Mouse (Mus musculus): ENCODE measurements around the gene Fdxr. TPM values are rescaled to one million over a fixed set of nuclear protein-coding genes. Genes with fewer than 3 reads are reported as not detected.

Gene Fdxr
- total RNA-seq (2014; rRNA removed; ENCODE audit: low replicate concordance) (13.8 and 18.2 TPM in 2 replicates), polyA plus RNA-seq (2015; fragmentation: Nextera tagmentation; extraction: Ambion mirVana) (9.6 and 10.1 TPM in 2 replicates)

GRCm38 (mm10) chr11:115276780-115277603, at the start of gene Fdxr:
Fdxr (minus strand) TSS chr11:115277050.
- WGBS, result under 1% methylated on average over 42 of the region's 42 CpGs
- no peaks in the 10 kb centered on the region for H3K27me3 ChIP-seq (ENCODE audit: control insufficient read depth, insufficient read depth, low read length)
- peak within 1 kb of the TSS; percentile 89 for H3K27ac ChIP-seq (ENCODE audit: low read depth)
- peak within 1 kb of the TSS; percentile 84 for H3K4me2 ChIP-seq (ENCODE audit: low read depth, low read length)
- H3K36me3 ChIP-seq (replicated peaks; ENCODE audit: control insufficient read depth, insufficient read depth, low read length), result no peaks in the 10 kb centered on the region
- H3K4me3 ChIP-seq (ENCODE audit: low read depth, low read length), result peak within 1 kb of the TSS; percentile 65
- no peaks in the 10 kb centered on the region for H3K9me3 ChIP-seq (replicated peaks; ENCODE audit: control insufficient read depth, low read length)
- ATAC-seq (ENCODE audit: insufficient read depth, low read depth) (peak; percentile 95), DNase-seq (ENCODE audit: low spot score) (peak; percentile 100)
- H3K9ac ChIP-seq (replicated peaks; ENCODE audit: low read depth, low read length), result peak within 1 kb of the TSS; percentile 57
- TF ChIP-seq CTCF (IDR thresholded peaks at IDR 0.05; ENCODE audit: low read depth), result no peak
- 0 out of 2 replicates have a peak, but pooled peaks have one; percentile 74 for TF ChIP-seq EP300 (IDR thresholded peaks at IDR 0.05; ENCODE audit: low read depth)
- peaks cover 13% of the 10 kb centered on the region for H3K4me1 ChIP-seq (ENCODE audit: control insufficient read depth, insufficient read depth)

DNA sequence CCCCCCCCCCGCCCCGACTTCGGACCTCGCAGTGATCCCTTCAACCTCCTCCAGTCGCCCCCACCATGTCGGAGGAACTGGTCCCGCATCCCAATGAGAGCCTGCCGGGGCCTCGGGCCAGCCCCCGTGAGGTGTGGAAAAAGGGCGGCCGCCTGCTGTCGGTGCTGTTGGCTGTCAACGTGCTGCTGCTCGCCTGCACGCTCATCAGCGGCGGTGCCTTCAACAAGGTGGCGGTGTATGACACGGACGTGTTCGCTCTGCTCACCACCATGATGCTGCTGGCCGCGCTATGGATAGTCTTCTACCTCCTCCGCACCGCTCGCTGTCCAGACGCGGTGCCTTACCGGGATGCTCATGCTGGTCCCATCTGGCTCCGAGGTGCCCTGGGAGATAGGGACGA, 46.5 kb upstream of the Fdxr start:
- H3K9me3 ChIP-seq (replicated peaks; ENCODE audit: control insufficient read depth, low read length), result no peaks in the 10 kb centered on the region
- no peak overlapping the region for H3K27ac ChIP-seq (ENCODE audit: low read depth)
- no peak for DNase-seq (ENCODE audit: low spot score)
- TF ChIP-seq CTCF (IDR thresholded peaks at IDR 0.05; ENCODE audit: low read depth) (no peak), EP300 (IDR thresholded peaks at IDR 0.05; ENCODE audit: low read depth) (no peak)
- no peak overlapping the region for H3K9ac ChIP-seq (replicated peaks; ENCODE audit: low read depth, low read length)
- H3K4me1 ChIP-seq (ENCODE audit: control insufficient read depth, insufficient read depth), result no peaks in the 10 kb centered on the region
- H3K4me3 ChIP-seq (ENCODE audit: low read depth, low read length), result no peak overlapping the region
- H3K4me2 ChIP-seq (ENCODE audit: low read depth, low read length), result no peak overlapping the region
- no peaks in the 10 kb centered on the region for H3K36me3 ChIP-seq (replicated peaks; ENCODE audit: control insufficient read depth, insufficient read depth, low read length)
- no peak for ATAC-seq (ENCODE audit: insufficient read depth, low read depth)
- peaks cover 76% of the 10 kb centered on the region for H3K27me3 ChIP-seq (ENCODE audit: control insufficient read depth, insufficient read depth, low read length)
- WGBS, result 13% methylated on average over 32 of the region's 32 CpGs

- no peak within 1 kb of the TSS for H3K4me2 ChIP-seq (ENCODE audit: low read depth, low read length)
- WGBS, result 6% methylated on average over 35 of the region's 35 CpGs
- ATAC-seq (ENCODE audit: insufficient read depth, low read depth), result peak; percentile 65; the same call in 1 of the 2 replicates
- peak; percentile 61 for DNase-seq (ENCODE audit: low spot score)
- no peaks in the 10 kb centered on the region for H3K9me3 ChIP-seq (replicated peaks; ENCODE audit: control insufficient read depth, low read length)
- peaks cover 85% of the 10 kb centered on the region for H3K27me3 ChIP-seq (ENCODE audit: control insufficient read depth, insufficient read depth, low read length)
- H3K36me3 ChIP-seq (replicated peaks; ENCODE audit: control insufficient read depth, insufficient read depth, low read length), result no peaks in the 10 kb centered on the region
- no peak within 1 kb of the TSS for H3K4me3 ChIP-seq (ENCODE audit: low read depth, low read length)
- H3K9ac ChIP-seq (replicated peaks; ENCODE audit: low read depth, low read length), result no peak within 1 kb of the TSS
- no peaks in the 10 kb centered on the region for H3K4me1 ChIP-seq (ENCODE audit: control insufficient read depth, insufficient read depth)
- peak; percentile 85 for TF ChIP-seq CTCF (IDR thresholded peaks at IDR 0.05; ENCODE audit: low read depth)
- no peak for TF ChIP-seq EP300 (IDR thresholded peaks at IDR 0.05; ENCODE audit: low read depth)
- no peak within 1 kb of the TSS for H3K27ac ChIP-seq (ENCODE audit: low read depth)
These were observed 45.2 kb upstream of the Fdxr start, which contains the start of gene Ush1g for GRCm38 (mm10) chr11:115321906-115322693. Ush1g (minus strand) TSS chr11:115322041.

GRCm38 (mm10) chr11:115319704-115320383, 43.0 kb upstream of the Fdxr start:
- DNase-seq (ENCODE audit: low spot score), result no peak
- no peak for ATAC-seq (ENCODE audit: insufficient read depth, low read depth)
- peaks cover 100% of the 10 kb centered on the region for H3K27me3 ChIP-seq (ENCODE audit: control insufficient read depth, insufficient read depth, low read length)
- TF ChIP-seq CTCF (IDR thresholded peaks at IDR 0.05; ENCODE audit: low read depth), result no peak
- TF ChIP-seq EP300 (IDR thresholded peaks at IDR 0.05; ENCODE audit: low read depth), result no peak
- H3K4me3 ChIP-seq (ENCODE audit: low read depth, low read length), result no peak overlapping the region
- H3K4me2 ChIP-seq (ENCODE audit: low read depth, low read length), result no peak overlapping the region
- no peaks in the 10 kb centered on the region for H3K4me1 ChIP-seq (ENCODE audit: control insufficient read depth, insufficient read depth)
- H3K9me3 ChIP-seq (replicated peaks; ENCODE audit: control insufficient read depth, low read length), result no peaks in the 10 kb centered on the region
- no peak overlapping the region for H3K9ac ChIP-seq (replicated peaks; ENCODE audit: low read depth, low read length)
- H3K27ac ChIP-seq (ENCODE audit: low read depth), result no peak overlapping the region
- 18% methylated on average over 18 of the region's 18 CpGs for WGBS
- no peaks in the 10 kb centered on the region for H3K36me3 ChIP-seq (replicated peaks; ENCODE audit: control insufficient read depth, insufficient read depth, low read length)
